Mouse (Mus musculus): ENCODE data around the gene Glb1. TPM values are rescaled to one million over a fixed set of nuclear protein-coding genes. Genes with fewer than 3 reads are reported as not detected.
"Not testable (repeated sequence)": the region's sequence is repeated elsewhere in the genome, so short reads cannot be mapped to it uniquely, and the experiment has no call there.

Gene Glb1
- 10 to 100 TPM; 30.9 to 34.1 TPM for total RNA-seq (2021)
- 30.8 and 42.0 TPM in 2 replicates for polyA plus RNA-seq (2012; rRNA removed)
- long read RNA-seq, transcript Glb1-201 (16 exons, 2,396 nt), result major isoform, 27 of 38 reads
- long read RNA-seq, partial matches to known transcripts, result 8 of 38 reads
- long read RNA-seq, other reads (novel, unspliced or antisense), result 3 of 38 reads

DNA sequence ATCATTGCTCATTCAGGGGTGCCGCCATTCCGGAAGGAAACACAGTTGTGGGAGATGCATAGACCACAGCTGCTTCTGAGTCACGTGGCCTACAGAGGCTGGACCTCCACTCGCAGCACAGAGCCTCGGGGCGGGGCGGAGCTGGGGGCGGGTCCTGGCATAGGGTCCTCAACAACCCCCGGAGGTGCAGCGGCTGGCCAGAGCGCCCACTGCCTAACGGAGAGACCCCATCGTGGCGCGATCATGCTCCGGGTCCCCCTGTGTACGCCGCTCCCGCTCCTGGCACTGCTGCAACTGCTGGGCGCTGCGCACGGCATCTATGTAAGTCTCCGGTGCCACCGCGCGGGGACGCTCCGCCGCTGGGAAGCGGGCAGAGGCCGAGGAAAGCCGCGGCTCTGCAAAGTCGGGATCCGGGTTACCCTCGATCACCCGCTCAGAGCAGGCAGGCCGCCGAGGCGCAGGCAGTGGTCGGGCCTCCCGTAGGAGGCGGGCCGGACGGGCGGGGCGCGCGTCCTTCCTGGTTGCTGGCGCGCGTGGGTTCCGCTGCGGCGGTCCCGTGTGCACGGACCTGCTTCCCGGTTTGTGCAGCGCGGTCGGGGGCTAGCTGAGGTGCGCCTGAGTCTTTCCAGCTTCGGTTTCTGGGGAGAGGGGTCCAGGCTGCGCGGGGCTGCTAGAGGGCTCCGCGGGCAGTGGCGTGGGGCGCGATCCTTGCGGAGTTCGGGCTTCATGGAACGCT, at the start of gene Glb1, which contains the start of gene Tmppe:
TSS of gene Glb1 (plus strand) at position 128 of the 736 bp plus-strand sequence.
TSS of gene Tmppe (plus strand) at position 157 of the 736 bp plus-strand sequence.
- DNase-seq, result peak; percentile 90

DNA sequence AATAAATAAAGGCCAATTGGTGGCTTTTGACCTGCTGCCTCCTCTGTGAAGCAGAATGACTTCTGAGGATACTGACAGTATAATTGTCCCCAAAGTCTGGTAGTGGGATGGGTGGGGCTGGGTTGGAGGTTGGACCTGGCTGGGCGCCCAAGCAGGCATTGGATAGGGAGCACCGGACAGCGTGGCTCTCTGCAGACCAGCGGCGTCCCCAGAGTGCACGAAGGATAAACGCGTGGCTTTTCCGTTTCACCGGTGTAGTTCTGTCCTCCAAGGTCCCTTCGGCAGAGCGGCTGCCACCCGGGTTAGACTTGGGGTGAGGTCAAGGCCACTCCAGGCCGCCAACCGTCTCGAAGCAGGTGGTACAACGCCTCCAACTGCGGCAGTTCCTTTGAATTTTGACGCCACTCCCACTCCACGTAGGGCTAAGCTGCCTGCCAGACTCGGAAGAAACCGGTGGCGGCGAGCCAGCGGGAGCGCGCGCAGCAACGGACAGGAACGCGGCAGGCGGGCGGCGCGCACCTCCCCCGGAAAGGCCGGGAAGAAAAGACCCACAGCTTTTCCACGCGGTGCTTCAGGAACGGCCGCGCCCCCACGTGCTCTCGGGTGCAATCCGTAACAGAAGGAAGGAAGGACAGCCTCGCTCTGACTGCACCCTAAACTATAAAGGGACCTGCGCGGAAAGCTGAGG, 32.9 kb upstream of the Glb1 start:
- DNase-seq, result peak; percentile 93

DNA sequence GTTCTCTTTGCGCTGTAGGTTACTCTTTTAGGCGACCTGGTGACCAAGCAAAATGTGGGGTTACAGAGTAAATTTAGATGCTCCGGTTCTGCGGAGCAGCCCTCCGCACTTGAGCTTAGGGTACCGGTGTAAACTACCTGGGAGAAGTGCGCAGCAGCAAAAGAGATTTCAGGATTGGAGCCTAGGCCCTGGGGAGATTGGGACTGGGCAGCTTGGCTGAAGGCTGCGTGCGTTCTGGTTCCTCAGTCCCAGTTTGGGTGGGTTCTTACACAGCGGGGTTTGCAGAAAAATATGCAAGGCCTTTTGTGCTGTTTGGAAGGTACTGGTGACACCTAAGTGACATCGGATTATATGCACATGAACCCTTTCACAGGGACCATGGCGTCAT, 32.4 kb upstream of the Glb1 start:
- no peak for DNase-seq

DNA sequence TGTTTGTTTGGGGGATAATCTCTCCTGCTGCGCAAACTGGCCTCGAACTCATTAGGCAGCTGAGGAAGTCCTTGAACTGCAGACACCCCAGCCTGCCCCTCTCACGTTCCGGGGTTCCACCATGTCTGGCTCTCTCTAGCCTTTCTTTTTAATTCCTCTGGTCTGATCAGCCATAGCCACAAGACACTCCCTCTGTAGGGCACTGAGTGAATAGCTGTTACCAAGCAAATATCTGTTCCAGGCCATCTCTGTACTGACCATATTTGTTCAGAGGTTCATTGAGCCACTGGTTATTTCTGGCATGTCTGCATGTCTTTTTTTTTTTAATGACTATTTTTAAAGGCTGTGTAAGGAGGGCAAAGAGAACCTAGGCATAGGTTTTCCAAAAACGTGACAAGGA, 31.5 kb upstream of the Glb1 start:
- not testable (repeated sequence) for DNase-seq

DNA sequence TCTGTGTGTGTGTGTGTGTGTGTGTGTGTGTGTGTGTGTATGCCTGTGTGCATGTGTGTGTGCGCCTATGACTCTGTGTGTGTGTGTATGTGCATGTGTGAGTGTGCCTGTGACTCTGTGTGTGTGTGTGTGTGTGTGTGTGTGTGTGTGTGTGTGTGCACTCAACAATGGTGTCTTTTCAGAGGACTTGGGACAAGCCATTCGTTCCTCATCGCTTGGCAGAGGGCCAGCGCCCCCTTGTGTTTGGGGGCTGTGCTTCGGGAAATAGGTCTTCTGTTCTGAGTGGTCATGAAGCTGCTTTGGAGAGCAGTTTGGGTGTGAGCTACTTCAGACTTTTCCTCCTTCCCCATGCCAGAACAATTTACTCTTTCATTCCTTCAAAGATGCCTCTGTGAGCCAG, 29.2 kb upstream of the Glb1 start:
- DNase-seq, result not testable (repeated sequence)

DNA sequence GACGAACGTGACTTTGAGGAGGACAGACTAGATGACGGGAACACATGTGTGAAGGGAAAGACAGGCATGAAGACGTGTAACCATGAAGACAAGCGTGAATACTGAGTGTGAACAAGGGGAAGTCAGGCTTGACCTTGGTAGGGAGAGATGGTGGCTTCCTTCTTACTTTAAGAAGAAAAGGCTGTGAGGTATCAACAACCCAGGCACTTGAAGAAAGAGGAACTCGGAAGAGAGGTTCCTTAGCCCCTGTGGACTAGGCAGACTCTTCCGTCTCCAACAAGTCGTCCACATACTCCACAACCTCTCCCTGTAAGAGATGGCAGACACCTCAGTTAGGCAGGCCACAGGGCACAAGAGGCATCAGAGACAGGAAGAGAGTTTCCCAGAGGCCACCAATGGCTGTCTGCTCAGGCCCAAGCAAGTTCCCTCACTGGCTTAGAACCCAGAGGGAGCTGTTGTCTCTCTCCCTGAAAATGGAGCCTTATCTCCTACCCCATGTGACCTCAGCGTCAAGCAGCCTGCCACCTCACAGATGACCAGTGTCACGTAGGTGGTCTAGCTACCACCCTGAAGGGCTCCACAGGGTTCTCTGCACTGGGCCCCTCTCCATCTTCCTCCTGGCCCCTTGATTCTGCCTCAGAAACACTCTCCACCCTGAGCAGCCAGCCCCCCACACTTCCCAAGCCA, 25.5 kb upstream of the Glb1 start:
- no peak for DNase-seq

DNA sequence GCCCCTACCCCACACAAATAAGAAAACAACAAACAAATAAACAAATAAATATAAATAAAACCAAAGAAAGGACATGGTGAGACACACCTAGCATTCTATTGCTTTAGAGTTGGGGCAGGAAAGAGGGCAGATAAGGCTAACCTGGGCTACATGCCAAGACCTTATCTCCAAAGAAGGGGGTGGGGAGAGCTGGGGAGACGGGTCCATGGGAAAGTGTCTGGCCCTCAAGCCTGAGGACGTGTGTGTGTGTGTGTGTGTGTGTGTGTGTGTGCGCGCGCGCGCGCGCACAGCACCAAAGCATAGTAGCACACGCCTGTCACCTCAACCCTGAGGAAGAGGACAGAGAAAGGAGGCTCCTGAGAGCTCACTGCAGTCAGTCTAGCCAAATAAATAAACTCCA, 23.7 kb upstream of the Glb1 start:
- no peak for DNase-seq

DNA sequence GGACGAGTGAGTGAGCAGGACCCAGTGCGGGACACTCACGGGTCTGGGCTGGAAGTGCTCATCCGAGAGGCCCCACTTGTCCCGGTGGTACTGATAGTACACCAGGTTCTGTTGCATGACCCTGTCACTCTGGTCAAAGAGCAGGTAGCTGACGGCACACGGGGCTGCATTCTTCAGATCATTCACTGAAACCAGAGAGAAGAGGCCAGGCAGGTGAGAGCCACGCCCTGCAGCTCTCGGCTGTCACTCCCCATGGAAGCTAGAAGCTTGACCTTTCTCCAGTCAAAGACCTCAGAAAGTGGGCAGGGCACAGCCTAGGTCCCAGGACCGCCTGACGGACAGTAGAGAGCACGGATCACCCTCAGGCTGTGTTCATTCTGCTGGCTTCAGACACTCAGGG, 21.0 kb upstream of the Glb1 start:
- DNase-seq, result no peak

DNA sequence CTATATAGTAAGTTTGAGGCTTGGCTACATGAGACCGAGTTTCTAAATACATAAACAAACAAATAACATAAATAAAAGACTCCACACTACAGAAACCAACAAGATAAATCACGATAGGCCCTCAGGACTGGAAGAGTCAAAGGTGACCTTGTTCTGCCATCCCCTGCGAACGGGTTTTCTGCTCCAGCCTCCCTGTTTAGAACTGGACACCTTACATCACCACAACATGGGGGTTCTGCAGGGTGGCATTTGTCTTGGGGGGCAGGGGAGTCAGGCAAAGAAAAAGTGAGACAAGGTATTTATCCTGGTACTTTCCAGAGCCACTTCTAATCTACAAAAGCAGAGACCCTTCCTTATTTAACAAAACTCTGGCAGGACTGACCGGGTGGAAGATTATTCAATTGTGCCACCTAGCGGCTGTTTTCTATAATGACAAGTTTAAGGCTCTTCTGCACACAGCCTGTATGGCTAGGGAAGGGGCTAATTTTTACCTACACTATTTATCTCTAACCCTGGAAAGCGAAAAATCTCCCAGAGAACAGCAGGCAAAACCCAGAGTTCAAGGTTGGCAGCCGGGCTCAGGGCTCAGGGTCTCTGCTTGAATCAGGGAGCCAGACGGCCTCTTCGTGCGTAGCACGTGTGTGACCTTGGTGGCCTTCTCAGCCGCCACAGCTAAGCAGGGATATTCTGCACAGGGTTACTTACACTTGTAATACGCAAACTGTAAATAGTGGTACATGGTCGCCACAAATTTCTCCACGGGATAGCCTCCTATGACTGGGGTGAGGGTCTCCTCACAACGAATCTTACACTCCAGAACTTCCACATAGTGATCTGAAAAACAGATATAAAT, 19.8 kb upstream of the Glb1 start:
- DNase-seq, result peak; percentile 64

DNA sequence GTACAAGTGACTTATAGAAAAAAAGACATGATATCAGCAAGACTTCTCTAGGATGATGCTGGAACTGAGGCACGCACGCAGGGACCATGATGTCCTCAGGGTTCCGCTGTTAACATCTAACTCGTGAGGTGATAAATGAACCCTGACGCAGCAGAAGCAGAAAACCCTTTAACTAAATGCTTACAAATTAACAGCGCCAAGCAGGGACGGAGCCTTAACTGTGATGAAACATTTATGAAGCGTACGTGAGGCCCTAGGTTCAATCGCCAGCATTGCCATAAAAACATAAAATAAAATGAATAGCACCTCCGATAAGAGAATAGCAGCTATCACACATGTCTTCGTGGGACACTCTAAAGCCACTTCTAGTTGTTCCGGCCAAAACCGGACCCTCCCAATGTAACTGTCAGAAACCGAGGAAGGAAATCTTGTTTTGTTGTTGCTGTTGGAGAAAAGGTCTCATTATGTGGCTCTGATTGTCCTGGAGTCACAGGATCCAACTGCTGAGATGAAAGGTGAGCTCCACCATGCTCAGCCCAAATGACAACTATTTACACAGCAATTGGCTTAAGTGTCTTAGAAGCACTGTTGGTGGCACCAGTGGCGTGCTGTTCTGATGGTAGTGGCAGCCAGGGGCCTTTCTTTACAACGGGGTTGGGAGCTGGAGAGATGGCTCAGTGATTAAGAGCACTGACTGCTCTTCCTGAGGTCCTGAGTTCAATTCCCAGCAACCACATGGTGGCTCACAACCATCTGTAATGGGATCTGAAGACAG, 17.8 kb upstream of the Glb1 start:
- no peak for DNase-seq

DNA sequence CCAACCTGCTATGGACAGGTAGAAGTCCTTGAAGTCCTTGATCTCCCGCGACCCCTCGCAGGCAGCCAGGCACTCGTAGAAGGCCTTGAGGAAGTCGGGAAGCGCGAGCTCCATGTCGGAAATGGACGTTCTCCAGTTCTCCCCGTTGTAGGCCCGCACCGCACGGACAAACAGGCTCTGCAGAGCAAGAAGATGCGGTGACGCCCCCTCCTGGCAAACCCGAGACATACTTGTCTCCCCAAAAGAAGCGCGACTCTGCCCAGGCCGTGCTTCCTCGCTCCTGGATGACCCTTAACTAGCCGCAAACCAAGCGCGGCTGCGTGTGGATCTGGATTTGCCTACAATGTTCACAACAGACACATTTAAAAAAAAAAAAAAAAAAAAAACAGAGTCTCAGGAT, 16.2 kb upstream of the Glb1 start:
- no peak for DNase-seq

DNA sequence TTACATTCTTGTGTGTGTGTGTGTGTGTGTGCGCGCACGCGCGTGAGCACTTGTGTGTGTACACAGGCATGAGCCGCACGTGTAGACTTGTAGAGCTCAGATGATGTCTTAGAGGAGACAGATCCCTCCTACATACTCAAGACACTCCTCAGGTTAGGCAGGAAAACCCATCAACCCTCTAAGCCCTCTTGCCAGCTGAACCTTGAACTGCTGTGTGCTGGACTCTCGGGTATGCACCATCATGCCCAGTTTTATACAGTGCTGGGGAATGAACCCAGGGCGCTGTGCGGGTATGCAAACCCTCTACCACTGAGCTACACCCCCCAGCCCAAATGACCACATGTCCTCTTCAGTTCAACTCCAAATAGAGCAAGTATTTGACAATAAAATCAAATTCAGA, 15.7 kb upstream of the Glb1 start:
- no peak for DNase-seq

DNA sequence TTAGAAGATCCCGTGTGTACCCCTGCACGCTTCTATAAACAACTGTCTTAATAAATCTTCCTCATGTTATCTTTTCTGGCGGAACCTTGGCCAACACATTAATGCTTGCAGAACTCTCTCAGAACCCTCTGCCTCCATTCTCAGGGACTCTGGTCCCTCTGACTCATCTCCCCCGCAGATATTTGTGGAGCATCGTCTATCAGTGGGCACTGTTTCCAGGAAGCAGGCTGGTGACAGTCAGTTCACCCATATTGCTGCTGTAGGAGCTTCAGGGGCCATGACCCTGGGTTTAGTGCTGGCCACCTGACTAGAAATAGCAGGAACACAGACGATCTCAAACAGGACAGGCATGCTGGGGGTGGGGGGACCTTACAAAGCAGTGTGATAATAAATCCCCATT, 13.8 kb upstream of the Glb1 start:
- DNase-seq, result peak; percentile 62

DNA sequence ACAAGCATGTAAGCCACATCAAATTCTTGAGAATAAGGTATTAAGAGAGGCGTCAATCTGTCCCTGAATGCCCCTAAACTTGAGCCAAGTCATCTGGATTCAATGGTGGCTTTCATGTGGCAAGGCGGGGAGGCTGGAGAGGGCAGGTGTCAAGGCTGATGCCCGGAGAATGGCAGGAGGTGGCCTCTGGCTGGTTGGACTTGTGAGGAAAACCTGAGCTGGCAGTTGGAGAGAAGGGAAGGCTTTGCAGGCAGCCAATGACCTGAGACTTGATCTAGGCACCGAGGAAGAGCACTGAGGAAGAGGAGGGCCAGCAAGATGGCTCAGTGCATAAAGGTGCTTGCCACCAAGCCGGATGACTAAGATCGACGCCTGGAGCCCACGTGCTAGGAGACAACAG, 12.6 kb upstream of the Glb1 start:
- DNase-seq, result peak; percentile 41

DNA sequence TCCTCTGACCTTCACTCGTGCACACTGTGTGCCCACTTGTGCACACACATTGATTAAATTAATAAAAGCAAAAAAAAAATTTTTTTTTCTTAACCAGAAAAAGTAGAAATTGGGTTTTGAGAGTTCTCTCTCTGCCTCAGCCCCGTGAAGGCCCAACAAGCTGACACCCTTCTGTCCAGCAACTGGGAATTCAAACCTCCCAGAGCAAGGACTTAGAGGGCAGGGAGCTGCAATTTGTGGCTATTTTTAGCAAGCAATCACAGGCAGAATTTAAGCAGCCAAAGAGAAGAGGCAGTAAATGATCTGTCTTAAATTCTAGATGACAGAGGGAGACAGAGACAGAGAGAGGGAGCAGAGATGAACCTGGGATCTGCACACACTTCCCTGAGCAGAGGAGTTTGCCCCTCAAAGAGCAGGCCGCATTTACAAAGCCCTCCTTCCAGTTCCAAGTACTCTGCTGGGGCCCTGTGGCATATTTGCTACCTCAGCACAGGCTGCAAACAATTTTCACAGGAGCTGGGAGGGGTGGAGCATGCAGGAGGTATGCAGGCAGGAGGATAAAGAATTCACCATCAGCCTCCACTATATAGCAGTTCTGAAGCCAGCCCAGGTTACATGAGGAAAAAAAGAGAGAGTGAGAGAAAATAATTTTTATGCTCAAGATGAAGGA, 12.0 kb upstream of the Glb1 start:
- peak; percentile 11 for DNase-seq

DNA sequence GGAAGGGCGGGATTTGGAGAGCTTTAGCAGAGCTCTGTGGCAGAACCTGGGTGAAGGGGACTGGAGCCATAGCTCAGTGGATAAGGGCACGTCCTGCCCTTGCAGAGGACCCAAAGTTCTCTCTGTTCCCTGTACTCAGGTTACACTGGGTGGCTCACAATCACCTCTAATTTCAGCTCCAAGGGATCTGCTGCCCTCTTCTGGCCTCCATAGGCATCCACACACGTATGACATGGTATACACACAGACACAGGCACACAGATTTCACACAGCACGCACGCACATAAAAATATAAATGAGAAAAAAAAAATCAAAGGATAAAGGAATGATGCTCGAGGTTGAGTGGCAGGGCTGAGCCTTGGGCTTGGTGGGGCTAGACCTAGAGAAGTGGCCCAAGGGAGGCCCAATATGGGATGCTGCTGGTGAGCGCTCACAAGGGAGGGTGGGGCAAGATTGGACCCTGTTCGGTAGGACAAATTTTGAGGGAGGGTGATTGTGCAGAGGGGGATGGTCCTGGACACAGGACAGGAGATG, 11.4 kb upstream of the Glb1 start:
- no peak for DNase-seq

DNA sequence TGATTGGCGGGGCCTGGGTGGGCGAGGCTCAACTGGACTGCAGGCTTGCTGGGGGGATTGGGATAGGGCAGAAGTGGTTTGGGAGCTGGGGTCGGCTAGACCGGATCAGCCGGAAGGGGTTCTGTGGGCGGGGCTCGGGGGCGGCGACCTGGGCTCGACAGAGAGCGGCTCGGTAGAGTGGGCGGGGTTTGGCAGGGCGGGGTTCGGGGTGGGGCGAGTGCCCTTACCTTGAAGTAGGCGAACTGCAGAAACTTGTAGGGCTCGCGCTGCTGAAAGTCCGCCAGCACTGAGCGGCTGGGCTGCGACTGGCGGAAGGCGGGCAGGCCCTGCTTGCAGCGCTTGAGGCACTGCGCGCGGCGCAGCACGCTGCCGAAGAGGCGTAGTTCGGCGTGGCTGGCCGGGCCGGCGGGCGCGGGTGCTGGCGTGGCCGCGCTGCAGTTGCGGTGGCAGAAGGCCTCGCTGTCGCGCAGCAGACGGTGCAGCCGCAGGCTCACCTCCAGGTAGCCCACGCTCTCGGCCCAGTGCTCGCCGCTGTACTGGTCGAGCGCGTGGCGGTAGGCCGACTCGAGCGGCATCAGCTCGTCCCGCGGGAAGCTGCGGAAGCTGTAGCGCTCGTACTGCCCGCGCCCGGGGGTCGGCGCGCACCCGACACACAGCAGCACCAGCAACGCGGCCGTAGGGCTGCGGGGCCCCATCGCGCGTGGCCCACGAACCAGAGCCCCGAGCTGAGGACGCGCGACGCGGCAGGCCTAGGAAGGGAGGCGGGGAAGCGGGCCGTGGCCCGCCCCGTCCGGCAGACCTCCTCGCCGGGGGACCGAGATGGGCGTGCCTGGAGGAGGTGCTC, 10.7 kb upstream of the Glb1 start, which contains the start of gene Crtap:
TSS of gene Crtap (minus strand) at position 771 of the 844 bp plus-strand sequence.
- DNase-seq, result peak; percentile 86

DNA sequence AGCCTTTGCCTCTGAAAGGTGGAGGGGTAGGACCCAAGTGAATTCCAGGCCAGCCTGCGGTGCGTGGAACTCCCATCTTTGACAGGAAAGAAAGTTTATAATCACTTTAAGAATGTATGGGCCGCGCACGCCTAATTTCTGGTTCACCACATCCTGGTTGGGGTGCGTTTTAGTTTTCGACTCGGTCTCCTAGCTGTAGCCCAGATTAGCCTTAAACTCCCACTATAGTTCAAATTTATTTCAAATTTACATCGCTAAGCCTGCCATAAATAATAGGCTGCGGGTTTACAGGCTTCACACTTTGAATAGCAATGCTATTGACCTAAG, 10.2 kb upstream of the Glb1 start:
- DNase-seq, result no peak

DNA sequence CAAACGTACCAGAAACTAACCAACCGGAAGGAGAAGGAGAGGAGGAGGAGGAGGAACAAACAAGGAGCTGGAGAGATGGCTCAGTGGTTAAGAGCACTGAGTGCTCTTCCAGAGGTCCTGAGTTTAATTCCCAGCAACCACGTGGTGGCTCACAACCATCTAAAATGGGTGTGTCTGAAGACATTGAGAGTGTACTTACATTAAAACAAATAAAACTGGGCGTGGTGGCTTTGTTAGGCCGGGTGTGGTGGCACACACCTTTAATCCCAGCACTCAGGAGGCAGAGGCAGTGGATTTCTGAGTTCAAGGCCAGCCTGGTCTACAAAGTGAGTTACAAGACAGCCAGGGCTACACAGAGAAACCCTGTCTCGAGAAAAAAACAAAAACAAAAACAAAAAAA, 6.7 kb upstream of the Glb1 start:
- not testable (repeated sequence) for DNase-seq
